Mouse (Mus musculus): ENCODE measurements around the gene Elf2. TPM values are rescaled to one million over a fixed set of nuclear protein-coding genes. Genes with fewer than 3 reads are reported as not detected.

Elf2 gene
- total and polyA plus RNA-seq, 3 experiments = 38.0 to 53.3 (median 46.5) TPM

- peak; percentile 53 for DNase-seq (ENCODE audit: low read depth, low spot score)
- H3K27ac ChIP-seq (ENCODE audit: control insufficient read depth, low read depth, low read length) = no peak overlapping the region
- no peaks in the 10 kb centered on the region for H3K9me3 ChIP-seq (replicated peaks; ENCODE audit: insufficient read depth, low read length)
- peaks cover 6 to 24% of the 10 kb centered on the region in 2 experiments; a peak in 3 of 4 replicates for H3K4me1 ChIP-seq (ENCODE audit: control insufficient read depth in 1 of 2, insufficient read depth in 2 of 2, low read length in 2 of 2)
- H3K4me3 ChIP-seq (ENCODE audit: control insufficient read depth in 1 of 2, insufficient read depth in 1 of 2, low read depth in 2 of 2, low read length in 2 of 2) = no peak overlapping the region
- H3K9ac ChIP-seq (ENCODE audit: control insufficient read depth, low read depth, low read length, poor library complexity, severe bottlenecking) = no peak overlapping the region
- TF ChIP-seq MAX (IDR thresholded peaks at IDR 0.05; ENCODE audit: low read length) = 0 out of 2 replicates have a peak, but pooled peaks have one; percentile 17
- TF ChIP-seq USF1 (IDR thresholded peaks at IDR 0.05; ENCODE audit: low read depth, low read length) = no peak
- TF ChIP-seq ETS1 (IDR thresholded peaks at IDR 0.05; ENCODE audit: low read depth, low read length) = peak; percentile 61; the same call in 1 of the 2 replicates
- peak; percentile 76 for TF ChIP-seq GATA1 (IDR thresholded peaks at IDR 0.05; ENCODE audit: low read depth, low read length)
- peaks cover 27% of the 10 kb centered on the region for H3K79me2 ChIP-seq (ENCODE audit: control insufficient read depth, insufficient read depth, low read length, poor library complexity)
- H3K27me3 ChIP-seq (ENCODE audit: control insufficient read depth in 1 of 2, insufficient read depth in 2 of 2, low read length in 2 of 2) = no peaks in the 10 kb centered on the region
- peaks cover 0 to 32% of the 10 kb centered on the region in 2 experiments; a peak in 2 of 4 replicates for H3K36me3 ChIP-seq (ENCODE audit: control insufficient read depth in 1 of 2, insufficient read depth in 2 of 2, low read length in 2 of 2)
These were observed 117.5 kb downstream of the Elf2 start for GRCm38 (mm10) chr3:51222834-51223460.

DNA sequence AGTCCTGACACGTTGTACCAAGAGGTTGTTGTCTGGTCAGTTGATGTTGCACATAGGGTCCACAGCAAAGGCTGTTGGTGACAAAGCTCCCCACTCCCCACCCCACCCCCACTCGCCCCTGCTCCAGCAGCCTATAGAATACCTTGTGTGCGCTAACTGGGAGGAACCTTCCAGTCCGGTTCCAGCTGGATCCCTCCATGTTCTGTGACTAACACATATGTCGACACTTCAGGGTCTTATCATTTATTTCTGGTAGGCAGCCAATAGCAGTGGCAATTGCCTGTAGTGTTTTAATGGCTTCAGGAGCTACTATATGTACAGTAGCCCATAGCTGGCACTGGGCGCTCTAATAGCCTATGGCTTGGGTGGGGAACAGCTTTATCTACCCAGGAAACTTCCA is 118.2 kb downstream of the Elf2 start:
- Histone ChIP-seq H3K9me3 (replicated peaks; ENCODE audit: insufficient read depth, low read length) (no peaks in the 10 kb centered on the region), H3K27ac (ENCODE audit: control insufficient read depth, low read depth, low read length) (no peak overlapping the region), H3K79me2 (ENCODE audit: control insufficient read depth, insufficient read depth, low read length, poor library complexity) (peaks cover 23% of the 10 kb centered on the region), H3K4me3 (ENCODE audit: control insufficient read depth in 1 of 2, insufficient read depth in 1 of 2, low read depth in 2 of 2, low read length in 2 of 2) (no peak overlapping the region), H3K27me3 (ENCODE audit: control insufficient read depth in 1 of 2, insufficient read depth in 2 of 2, low read length in 2 of 2) (no peaks in the 10 kb centered on the region), H3K4me1 (ENCODE audit: control insufficient read depth in 1 of 2, insufficient read depth in 2 of 2, low read length in 2 of 2) (peaks cover 3 to 21% of the 10 kb centered on the region in 2 experiments; a peak in 3 of 4 replicates), H3K36me3 (ENCODE audit: control insufficient read depth in 1 of 2, insufficient read depth in 2 of 2, low read length in 2 of 2) (peaks cover 0 to 27% of the 10 kb centered on the region in 2 experiments; a peak in 2 of 4 replicates), H3K9ac (ENCODE audit: control insufficient read depth, low read depth, low read length, poor library complexity, severe bottlenecking) (no peak overlapping the region)
- no peak for TF ChIP-seq SMC3 (IDR thresholded peaks at IDR 0.05; ENCODE audit: low read depth, low read length)
- no peak for TF ChIP-seq USF1 (IDR thresholded peaks at IDR 0.05; ENCODE audit: low read depth, low read length)
- no peak for TF ChIP-seq MEF2A (IDR thresholded peaks at IDR 0.05; ENCODE audit: extremely low read depth, insufficient replicate concordance, low read depth, low read length, poor library complexity, severe bottlenecking)
- TF ChIP-seq ZC3H11A (IDR thresholded peaks at IDR 0.05; ENCODE audit: low read depth, low read length) = no peak
- no peak for TF ChIP-seq RAD21 (IDR thresholded peaks at IDR 0.05; ENCODE audit: low read depth, low read length)
- TF ChIP-seq BHLHE40 (IDR thresholded peaks at IDR 0.05; ENCODE audit: borderline replicate concordance, low read depth, low read length) = no peak
- TF ChIP-seq MYC (IDR thresholded peaks at IDR 0.05; ENCODE audit: low read depth, low read length) = no peak
- no peak for TF ChIP-seq MXI1 (IDR thresholded peaks at IDR 0.05; ENCODE audit: low read depth, low read length)
- TF ChIP-seq NRF1 (IDR thresholded peaks at IDR 0.05; ENCODE audit: insufficient read depth, low read depth, low read length, poor library complexity, severe bottlenecking) = no peak
- TF ChIP-seq KAT2A (conservative IDR thresholded peaks at IDR 0.05; ENCODE audit: low read depth, low read length) = no peak
- no peak for TF ChIP-seq USF2 (IDR thresholded peaks at IDR 0.05; ENCODE audit: borderline replicate concordance in 1 of 2, insufficient read depth in 1 of 2, low read depth in 1 of 2, low read length in 2 of 2)
- no peak for TF ChIP-seq MYB (IDR thresholded peaks at IDR 0.05; ENCODE audit: low read depth, low read length)
- TF ChIP-seq RCOR1 (IDR thresholded peaks at IDR 0.05; ENCODE audit: low read depth, low read length) = no peak
- TF ChIP-seq GATA1 (IDR thresholded peaks at IDR 0.05; ENCODE audit: low read depth, low read length) = no peak
- no peak for TF ChIP-seq ZNF384 (IDR thresholded peaks at IDR 0.05; ENCODE audit: low read depth, low read length)
- DNase-seq (ENCODE audit: low read depth, low spot score) = peak; percentile 40
